Mouse (Mus musculus) limb, embryonic 12.5 days (tissue): ENCODE data around the gene Trub2. TPM values are rescaled to one million over a fixed set of nuclear protein-coding genes. Genes with fewer than 3 reads are reported as not detected.

ENCODE experiments used
- ATAC-seq: fragments of 200-750 bp; cut with Nextera tagmentation; 2 replicates; pipeline ENCODE4 v1.8.0; 2017; ENCODE audit warnings: low read depth, moderate TSS enrichment; ENCODE audit not compliant: insufficient number of reproducible peaks, insufficient read depth, low FRiP score, low TSS enrichment
- H3K27ac ChIP-seq: fragments of 300-500 bp; sonication (generic); 2 replicates; pipeline ENCODE4 v1.5.1; 2016; ENCODE audit warnings: mild to moderate bottlenecking, moderate library complexity
- H3K27me3 ChIP-seq: fragments of 300-500 bp; sonication (generic); 2 replicates; pipeline ENCODE4 v1.6.1; 2016; ENCODE audit warnings: mild to moderate bottlenecking, moderate library complexity
- H3K36me3 ChIP-seq: fragments of 300-500 bp; sonication (generic); 2 replicates; pipeline ENCODE4 v1.6.1; 2016; ENCODE audit warnings: mild to moderate bottlenecking, moderate library complexity
- H3K4me1 ChIP-seq: fragments of 300-500 bp; sonication (generic); replicated peaks from 2 replicates; pipeline ENCODE4 v1.6.1; 2016
- H3K4me2 ChIP-seq: fragments of 300-500 bp; sonication (generic); 2 replicates; pipeline ENCODE4 v1.6.1; 2016; ENCODE audit warnings: mild to moderate bottlenecking, moderate library complexity
- H3K4me3 ChIP-seq: fragments of 300-500 bp; sonication (generic); replicated peaks from 2 replicates; pipeline ENCODE4 v1.5.1; 2016; ENCODE audit warnings: mild to moderate bottlenecking
- H3K9ac ChIP-seq: fragments of 300-500 bp; sonication (generic); replicated peaks from 2 replicates; pipeline ENCODE4 v1.6.1; 2016; ENCODE audit warnings: mild to moderate bottlenecking, moderate library complexity
- H3K9me3 ChIP-seq: fragments of 300-500 bp; sonication (generic); 2 replicates; pipeline ENCODE4 v1.6.1; 2016; ENCODE audit warnings: mild to moderate bottlenecking, moderate library complexity
- WGBS: fragments of 180-500 bp; shearing (Covaris S2); methylation state at CpG from one replicate; pipeline ENCODE4 v1.1.7; 2016; 5-methylcytosine and 5-hydroxymethylcytosine counted together
- polyA plus RNA-seq: library from polyadenylated mRNA; unstranded; fragments of >200 nt; fragmentation: Nextera tagmentation; extraction: Ambion mirVana; gene quantifications from 2 replicates; pipeline ENCODE4 v1.2.1, GENCODE M21; 2016

The Trub2 gene
- polyA plus RNA-seq, result 52.2 and 57.5 TPM in 2 replicates

- H3K4me3 ChIP-seq, result peak within 1 kb of the TSS; percentile 81
- no peaks in the 10 kb centered on the region for H3K9me3 ChIP-seq
- H3K4me1 ChIP-seq, result peaks cover 15% of the 10 kb centered on the region
- ATAC-seq, result peak; percentile 75
- H3K9ac ChIP-seq, result peak within 1 kb of the TSS; percentile 75
- peak within 1 kb of the TSS; percentile 83 for H3K4me2 ChIP-seq
- H3K27ac ChIP-seq, result peak within 1 kb of the TSS; percentile 36; the same call in 1 of the 2 replicates
- peaks cover 62% of the 10 kb centered on the region for H3K36me3 ChIP-seq
- WGBS, result under 1% methylated on average over 45 of the region's 45 CpGs
- no peaks in the 10 kb centered on the region for H3K27me3 ChIP-seq
These were observed at the start of gene Trub2 for GRCm38 (mm10) chr2:29787937-29788681. Trub2 (minus strand) TSS chr2:29788502.

GRCm38 (mm10) chr2:29835391-29835899, 47.1 kb upstream of the Trub2 start:
- no peak overlapping the region for H3K4me3 ChIP-seq
- H3K36me3 ChIP-seq, result peaks cover 64% of the 10 kb centered on the region
- no peak for ATAC-seq
- peak overlapping the region; percentile 27; the same call in 1 of the 2 replicates for H3K9ac ChIP-seq
- no peaks in the 10 kb centered on the region for H3K4me1 ChIP-seq
- 60% methylated on average over 2 of the region's 2 CpGs for WGBS
- no peaks in the 10 kb centered on the region for H3K9me3 ChIP-seq
- H3K27me3 ChIP-seq, result no peaks in the 10 kb centered on the region
- no peak overlapping the region for H3K27ac ChIP-seq
- no peak overlapping the region for H3K4me2 ChIP-seq

GRCm38 (mm10) chr2:29833796-29834195, 45.5 kb upstream of the Trub2 start:
- WGBS, result 94% methylated on average over 5 of the region's 5 CpGs
- Histone ChIP-seq H3K36me3 (peaks cover 50% of the 10 kb centered on the region), H3K9me3 (no peaks in the 10 kb centered on the region), H3K4me1 (no peaks in the 10 kb centered on the region), H3K27me3 (no peaks in the 10 kb centered on the region), H3K4me2 (no peak overlapping the region), H3K27ac (no peak overlapping the region), H3K4me3 (no peak overlapping the region), H3K9ac (no peak overlapping the region)
- no peak for ATAC-seq

DNA sequence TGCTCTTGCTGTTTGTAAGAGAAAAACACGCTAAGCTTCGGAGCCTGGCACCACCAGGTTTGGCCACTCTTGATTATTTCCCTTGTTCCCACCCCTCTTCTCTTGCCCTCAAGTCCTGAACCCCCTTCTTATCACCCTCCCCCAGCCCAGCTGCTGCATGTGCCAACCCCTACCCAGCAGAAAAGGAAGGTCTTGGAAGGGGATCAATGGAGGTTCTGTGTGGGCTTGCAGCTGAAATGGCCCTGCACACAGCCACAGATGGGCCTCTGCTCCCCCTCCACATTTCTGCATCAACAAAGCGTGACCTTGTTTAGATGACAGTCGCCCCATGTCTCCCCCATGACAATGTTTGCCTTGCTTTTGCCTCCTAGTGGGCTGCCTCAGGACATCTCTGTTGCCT, 42.8 kb upstream of the Trub2 start:
- no peak overlapping the region for H3K27ac ChIP-seq
- no peak for ATAC-seq
- H3K9ac ChIP-seq, result no peak overlapping the region
- H3K4me2 ChIP-seq, result no peak overlapping the region
- H3K4me3 ChIP-seq, result no peak overlapping the region
- no peaks in the 10 kb centered on the region for H3K27me3 ChIP-seq
- H3K36me3 ChIP-seq, result peaks cover 34% of the 10 kb centered on the region
- peaks cover 14% of the 10 kb centered on the region for H3K4me1 ChIP-seq
- no peaks in the 10 kb centered on the region for H3K9me3 ChIP-seq
- WGBS, result 88% methylated on average over 4 of the region's 4 CpGs

- Histone ChIP-seq H3K9me3 (no peaks in the 10 kb centered on the region), H3K36me3 (peaks cover 6% of the 10 kb centered on the region), H3K27me3 (no peaks in the 10 kb centered on the region), H3K27ac (no peak overlapping the region), H3K9ac (peak overlapping the region; percentile 84), H3K4me3 (peak overlapping the region; percentile 92), H3K4me2 (peak overlapping the region; percentile 95), H3K4me1 (peaks cover 16% of the 10 kb centered on the region)
- ATAC-seq, result no peak
- 2% methylated on average over 12 of the region's 12 CpGs for WGBS
These were observed 39.4 kb upstream of the Trub2 start for GRCm38 (mm10) chr2:29827709-29828024.

GRCm38 (mm10) chr2:29826926-29827708, 38.8 kb upstream of the Trub2 start:
- H3K9ac ChIP-seq, result peak overlapping the region; percentile 84
- WGBS, result under 1% methylated on average over 48 of the region's 48 CpGs
- H3K4me3 ChIP-seq, result peak overlapping the region; percentile 92
- H3K4me2 ChIP-seq, result peak overlapping the region; percentile 95
- peak overlapping the region; percentile 92 for H3K27ac ChIP-seq
- peaks cover 3% of the 10 kb centered on the region; the same call in 1 of the 2 replicates for H3K36me3 ChIP-seq
- no peaks in the 10 kb centered on the region for H3K9me3 ChIP-seq
- peaks cover 16% of the 10 kb centered on the region for H3K4me1 ChIP-seq
- ATAC-seq, result peak; percentile 94
- no peaks in the 10 kb centered on the region for H3K27me3 ChIP-seq

DNA sequence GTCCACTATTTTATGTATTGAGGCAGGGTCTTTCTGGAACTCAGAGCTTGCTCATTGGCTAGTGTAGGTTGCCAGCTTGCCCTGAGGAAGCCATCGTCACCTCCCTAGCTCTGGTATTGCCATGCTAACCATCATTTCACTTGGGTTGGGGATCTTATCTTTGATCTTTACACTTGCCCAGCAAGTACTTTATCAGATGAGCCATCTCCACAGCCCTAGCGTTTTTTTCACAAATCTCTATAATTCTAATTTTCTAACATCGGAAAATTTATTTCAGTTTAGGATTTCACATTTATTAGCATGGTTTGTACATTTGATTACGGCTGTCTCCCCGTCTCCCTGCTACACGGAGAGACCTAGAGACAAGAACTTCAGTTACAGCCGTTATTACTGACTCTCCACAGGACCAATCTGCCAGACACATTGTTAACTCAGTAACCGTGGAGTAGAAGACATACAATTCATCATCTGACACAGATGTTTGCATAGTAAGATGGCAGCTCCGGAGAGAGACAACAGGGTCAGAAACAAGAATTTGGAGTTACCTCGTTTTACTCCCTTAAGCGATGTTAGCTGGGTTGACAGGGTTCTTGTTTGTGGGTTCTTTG, 38.1 kb upstream of the Trub2 start:
- H3K27ac ChIP-seq, result peak overlapping the region; percentile 92
- H3K36me3 ChIP-seq, result peaks cover 3% of the 10 kb centered on the region; the same call in 1 of the 2 replicates
- H3K4me1 ChIP-seq, result peaks cover 16% of the 10 kb centered on the region
- 11% methylated on average over 11 of the region's 11 CpGs for WGBS
- no peak for ATAC-seq
- no peaks in the 10 kb centered on the region for H3K9me3 ChIP-seq
- peak overlapping the region; percentile 72 for H3K4me2 ChIP-seq
- H3K9ac ChIP-seq, result peak overlapping the region; percentile 74
- no peaks in the 10 kb centered on the region for H3K27me3 ChIP-seq
- H3K4me3 ChIP-seq, result peak overlapping the region; percentile 92

- WGBS, result 1% methylated on average over 33 of the region's 35 CpGs
- peak; percentile 78 for ATAC-seq
- H3K4me1 ChIP-seq, result peaks cover 4% of the 10 kb centered on the region; the same call in 1 of the 2 replicates
These were observed 31.9 kb upstream of the Trub2 start, which contains the start of gene Urm1 for GRCm38 (mm10) chr2:29820025-29820817. Urm1 (plus strand) TSS chr2:29820075.

DNA sequence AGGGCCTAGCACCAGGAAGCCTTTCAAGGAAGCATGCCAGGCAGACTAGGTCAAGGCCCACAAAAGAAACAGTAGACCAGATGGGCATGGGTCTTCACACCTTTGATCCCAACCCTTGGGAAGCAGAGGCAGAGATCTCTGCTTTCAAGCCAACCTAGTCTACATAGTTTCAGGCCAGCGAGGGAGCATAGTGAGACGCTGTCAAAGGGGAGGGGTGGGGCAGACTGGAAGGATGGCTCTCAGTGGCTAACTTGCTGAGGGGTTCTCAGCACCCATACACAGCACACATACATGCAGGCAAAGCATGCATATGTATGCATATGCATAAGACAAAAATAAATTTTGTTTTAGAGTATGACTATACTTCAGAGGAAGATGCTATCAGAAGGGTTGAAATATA, 31.1 kb upstream of the Trub2 start:
- Histone ChIP-seq H3K27ac (no peak overlapping the region), H3K27me3 (no peaks in the 10 kb centered on the region), H3K4me1 (peaks cover 4% of the 10 kb centered on the region; the same call in 1 of the 2 replicates), H3K36me3 (peaks cover 27% of the 10 kb centered on the region), H3K4me2 (peak overlapping the region; percentile 62; the same call in 1 of the 2 replicates), H3K9ac (no peak overlapping the region), H3K9me3 (no peaks in the 10 kb centered on the region), H3K4me3 (no peak overlapping the region)
- no peak for ATAC-seq
- WGBS, result 5% methylated on average over 2 of the region's 2 CpGs

More at GRCm38 (mm10) chr2:29820025-29820817, 31.9 kb upstream of the Trub2 start, which contains the start of gene Urm1:
- H3K27me3 ChIP-seq, result no peaks in the 10 kb centered on the region
- H3K27ac ChIP-seq, result peak within 1 kb of the TSS; percentile 93
- peak within 1 kb of the TSS; percentile 62 for H3K4me2 ChIP-seq
- H3K9me3 ChIP-seq, result no peaks in the 10 kb centered on the region
- peaks cover 18% of the 10 kb centered on the region for H3K36me3 ChIP-seq
- H3K9ac ChIP-seq, result peak within 1 kb of the TSS; percentile 64
- H3K4me3 ChIP-seq, result peak within 1 kb of the TSS; percentile 46
